Mouse (Mus musculus): ENCODE data around the gene Galnt11. TPM values are rescaled to one million over a fixed set of nuclear protein-coding genes. Genes with fewer than 3 reads are reported as not detected.
A peak's percentile ranks its signal among the peaks of the same experiment; 100 is the strongest.
"Not testable (repeated sequence)": the region's sequence is repeated elsewhere in the genome, so short reads cannot be mapped to it uniquely, and the experiment has no call there.

Gene Galnt11
- polyA plus RNA-seq (2014; fragmentation: Nextera tagmentation; extraction: Ambion mirVana), result 42.1 and 45.5 TPM in 2 replicates

- Histone ChIP-seq H3K36me3 (ENCODE audit: control insufficient read depth, insufficient read depth, low read length) (no peaks in the 10 kb centered on the region), H3K4me2 (ENCODE audit: low read length) (peak within 1 kb of the TSS; percentile 75), H3K9ac (ENCODE audit: low read length) (peak within 1 kb of the TSS; percentile 82), H3K9me3 (ENCODE audit: control insufficient read depth, low read length) (no peaks in the 10 kb centered on the region), H3K4me1 (replicated peaks; ENCODE audit: control insufficient read depth, insufficient read depth, low read length) (peaks cover 8% of the 10 kb centered on the region), H3K4me3 (ENCODE audit: low read depth, low read length) (peak within 1 kb of the TSS; percentile 65), H3K27me3 (replicated peaks; ENCODE audit: control insufficient read depth, insufficient read depth, low read length) (no peaks in the 10 kb centered on the region), H3K27ac (ENCODE audit: low read depth) (peak within 1 kb of the TSS; percentile 86)
- DNase-seq (ENCODE audit: low spot score), result no peak
- ATAC-seq (replicated peaks; ENCODE audit: low FRiP score, low TSS enrichment, low read depth), result no peak
- WGBS, result 82% methylated on average over 3 of the region's 3 CpGs
These were observed at the start of gene Galnt11 for GRCm38 (mm10) chr5:25221604-25222003. Gene Galnt11 (plus strand): TSS chr5:25221904.

- not testable (repeated sequence) for H3K27ac ChIP-seq (ENCODE audit: low read depth); H3K4me2 ChIP-seq (ENCODE audit: low read length); H3K36me3 ChIP-seq (ENCODE audit: control insufficient read depth, insufficient read depth, low read length); DNase-seq (ENCODE audit: low spot score); H3K9ac ChIP-seq (ENCODE audit: low read length); H3K9me3 ChIP-seq (ENCODE audit: control insufficient read depth, low read length); H3K4me3 ChIP-seq (ENCODE audit: low read depth, low read length); ATAC-seq (replicated peaks; ENCODE audit: low FRiP score, low TSS enrichment, low read depth); H3K4me1 ChIP-seq (replicated peaks; ENCODE audit: control insufficient read depth, insufficient read depth, low read length); H3K27me3 ChIP-seq (replicated peaks; ENCODE audit: control insufficient read depth, insufficient read depth, low read length)
- WGBS, result 91% methylated on average over 5 of the region's 5 CpGs
These were observed 43.8 kb upstream of the Galnt11 start for GRCm38 (mm10) chr5:25177937-25178336.

- not testable (repeated sequence) for H3K9ac ChIP-seq (ENCODE audit: low read length); ATAC-seq (replicated peaks; ENCODE audit: low FRiP score, low TSS enrichment, low read depth); H3K27me3 ChIP-seq (replicated peaks; ENCODE audit: control insufficient read depth, insufficient read depth, low read length); H3K4me2 ChIP-seq (ENCODE audit: low read length); H3K9me3 ChIP-seq (ENCODE audit: control insufficient read depth, low read length); H3K4me1 ChIP-seq (replicated peaks; ENCODE audit: control insufficient read depth, insufficient read depth, low read length); H3K27ac ChIP-seq (ENCODE audit: low read depth); H3K4me3 ChIP-seq (ENCODE audit: low read depth, low read length); DNase-seq (ENCODE audit: low spot score); H3K36me3 ChIP-seq (ENCODE audit: control insufficient read depth, insufficient read depth, low read length)
- 86% methylated on average over 4 of the region's 4 CpGs for WGBS
These were observed 43.2 kb upstream of the Galnt11 start for GRCm38 (mm10) chr5:25178543-25178942.

GRCm38 (mm10) chr5:25179284-25179683, 42.4 kb upstream of the Galnt11 start:
- no peak overlapping the region for H3K27ac ChIP-seq (ENCODE audit: low read depth)
- H3K4me1 ChIP-seq (replicated peaks; ENCODE audit: control insufficient read depth, insufficient read depth, low read length), result no peaks in the 10 kb centered on the region
- H3K9me3 ChIP-seq (ENCODE audit: control insufficient read depth, low read length), result no peaks in the 10 kb centered on the region
- no peaks in the 10 kb centered on the region for H3K27me3 ChIP-seq (replicated peaks; ENCODE audit: control insufficient read depth, insufficient read depth, low read length)
- 98% methylated on average over 4 of the region's 4 CpGs for WGBS
- DNase-seq (ENCODE audit: low spot score) (no peak), ATAC-seq (replicated peaks; ENCODE audit: low FRiP score, low TSS enrichment, low read depth) (no peak)
- no peak overlapping the region for H3K9ac ChIP-seq (ENCODE audit: low read length)
- H3K36me3 ChIP-seq (ENCODE audit: control insufficient read depth, insufficient read depth, low read length), result no peaks in the 10 kb centered on the region
- no peak overlapping the region for H3K4me3 ChIP-seq (ENCODE audit: low read depth, low read length)
- H3K4me2 ChIP-seq (ENCODE audit: low read length), result no peak overlapping the region

- DNase-seq (ENCODE audit: low spot score), result no peak
- Histone ChIP-seq H3K4me1 (replicated peaks; ENCODE audit: control insufficient read depth, insufficient read depth, low read length) (no peaks in the 10 kb centered on the region), H3K9ac (ENCODE audit: low read length) (no peak overlapping the region), H3K27me3 (replicated peaks; ENCODE audit: control insufficient read depth, insufficient read depth, low read length) (no peaks in the 10 kb centered on the region), H3K4me3 (ENCODE audit: low read depth, low read length) (no peak overlapping the region), H3K27ac (ENCODE audit: low read depth) (no peak overlapping the region), H3K36me3 (ENCODE audit: control insufficient read depth, insufficient read depth, low read length) (no peaks in the 10 kb centered on the region), H3K9me3 (ENCODE audit: control insufficient read depth, low read length) (no peaks in the 10 kb centered on the region), H3K4me2 (ENCODE audit: low read length) (no peak overlapping the region)
- ATAC-seq (replicated peaks; ENCODE audit: low FRiP score, low TSS enrichment, low read depth), result no peak
- 90% methylated on average over 3 of the region's 3 CpGs for WGBS
These were observed 41.7 kb upstream of the Galnt11 start for GRCm38 (mm10) chr5:25179936-25180488.

- no peak within 1 kb of the TSS for H3K27ac ChIP-seq (ENCODE audit: low read depth)
- DNase-seq (ENCODE audit: low spot score), result no peak
- H3K27me3 ChIP-seq (replicated peaks; ENCODE audit: control insufficient read depth, insufficient read depth, low read length), result no peaks in the 10 kb centered on the region
- no peaks in the 10 kb centered on the region for H3K9me3 ChIP-seq (ENCODE audit: control insufficient read depth, low read length)
- ATAC-seq (replicated peaks; ENCODE audit: low FRiP score, low TSS enrichment, low read depth), result no peak
- no peak within 1 kb of the TSS for H3K4me3 ChIP-seq (ENCODE audit: low read depth, low read length)
- no peaks in the 10 kb centered on the region for H3K4me1 ChIP-seq (replicated peaks; ENCODE audit: control insufficient read depth, insufficient read depth, low read length)
- H3K9ac ChIP-seq (ENCODE audit: low read length), result no peak within 1 kb of the TSS
- no peaks in the 10 kb centered on the region for H3K36me3 ChIP-seq (ENCODE audit: control insufficient read depth, insufficient read depth, low read length)
- no peak within 1 kb of the TSS for H3K4me2 ChIP-seq (ENCODE audit: low read length)
- 95% methylated on average over 1 of the region's 1 CpGs for WGBS
These were observed 40.6 kb upstream of the Galnt11 start, which contains the start of gene Galntl5 for GRCm38 (mm10) chr5:25181004-25181531. Gene Galntl5 (plus strand): TSS chr5:25181460.

- ATAC-seq (replicated peaks; ENCODE audit: low FRiP score, low TSS enrichment, low read depth), result no peak
- no peak overlapping the region for H3K27ac ChIP-seq (ENCODE audit: low read depth)
- H3K4me3 ChIP-seq (ENCODE audit: low read depth, low read length), result no peak overlapping the region
- H3K4me2 ChIP-seq (ENCODE audit: low read length), result no peak overlapping the region
- 81% methylated on average over 4 of the region's 4 CpGs for WGBS
- no peaks in the 10 kb centered on the region for H3K36me3 ChIP-seq (ENCODE audit: control insufficient read depth, insufficient read depth, low read length)
- no peak for DNase-seq (ENCODE audit: low spot score)
- H3K27me3 ChIP-seq (replicated peaks; ENCODE audit: control insufficient read depth, insufficient read depth, low read length), result no peaks in the 10 kb centered on the region
- no peaks in the 10 kb centered on the region for H3K4me1 ChIP-seq (replicated peaks; ENCODE audit: control insufficient read depth, insufficient read depth, low read length)
- no peak overlapping the region for H3K9ac ChIP-seq (ENCODE audit: low read length)
- no peaks in the 10 kb centered on the region for H3K9me3 ChIP-seq (ENCODE audit: control insufficient read depth, low read length)
These were observed 38.1 kb upstream of the Galnt11 start for GRCm38 (mm10) chr5:25183595-25183994.

- no peak overlapping the region for H3K4me2 ChIP-seq (ENCODE audit: low read length)
- no peaks in the 10 kb centered on the region for H3K9me3 ChIP-seq (ENCODE audit: control insufficient read depth, low read length)
- no peaks in the 10 kb centered on the region for H3K36me3 ChIP-seq (ENCODE audit: control insufficient read depth, insufficient read depth, low read length)
- no peak for ATAC-seq (replicated peaks; ENCODE audit: low FRiP score, low TSS enrichment, low read depth)
- DNase-seq (ENCODE audit: low spot score), result no peak
- no peaks in the 10 kb centered on the region for H3K4me1 ChIP-seq (replicated peaks; ENCODE audit: control insufficient read depth, insufficient read depth, low read length)
- no peak overlapping the region for H3K27ac ChIP-seq (ENCODE audit: low read depth)
- WGBS, result 54% methylated on average over 2 of the region's 2 CpGs
- H3K4me3 ChIP-seq (ENCODE audit: low read depth, low read length), result no peak overlapping the region
- H3K9ac ChIP-seq (ENCODE audit: low read length), result no peak overlapping the region
- H3K27me3 ChIP-seq (replicated peaks; ENCODE audit: control insufficient read depth, insufficient read depth, low read length), result no peaks in the 10 kb centered on the region
These were observed 37.1 kb upstream of the Galnt11 start for GRCm38 (mm10) chr5:25184594-25184993.

- Histone ChIP-seq H3K9ac (ENCODE audit: low read length) (no peak overlapping the region), H3K9me3 (ENCODE audit: control insufficient read depth, low read length) (no peaks in the 10 kb centered on the region), H3K4me1 (replicated peaks; ENCODE audit: control insufficient read depth, insufficient read depth, low read length) (no peaks in the 10 kb centered on the region), H3K27ac (ENCODE audit: low read depth) (no peak overlapping the region), H3K4me3 (ENCODE audit: low read depth, low read length) (no peak overlapping the region), H3K4me2 (ENCODE audit: low read length) (no peak overlapping the region), H3K36me3 (ENCODE audit: control insufficient read depth, insufficient read depth, low read length) (no peaks in the 10 kb centered on the region), H3K27me3 (replicated peaks; ENCODE audit: control insufficient read depth, insufficient read depth, low read length) (no peaks in the 10 kb centered on the region)
- DNase-seq (ENCODE audit: low spot score), result no peak
- ATAC-seq (replicated peaks; ENCODE audit: low FRiP score, low TSS enrichment, low read depth), result no peak
These were observed 34.0 kb upstream of the Galnt11 start for GRCm38 (mm10) chr5:25187727-25188126.
